Mouse (Mus musculus) gastrocnemius, postnatal 36 days (tissue): ENCODE measurements around the gene Acsm5. TPM values are rescaled to one million over a fixed set of nuclear protein-coding genes. Genes with fewer than 3 reads are reported as not detected.
"Not testable (repeated sequence)": the region's sequence is repeated elsewhere in the genome, so short reads cannot be mapped to it uniquely, and the experiment has no call there.

Source experiments
- DNase-seq, 2 experiments: peaks; one replicate each; pipeline ENCODE4 v3.0.0; 2022
- intact Hi-C: fragments of 180-260 bp; cut with DNase I; formaldehyde crosslinking; loops from one replicate; pipeline ENCODE4 v1.15.1; 2025
- total RNA-seq, 2 experiments: library from RNA; stranded (reverse); gene quantifications; 2 replicates each; pipeline ENCODE4 v1.2.3; 2021

Acsm5 gene
- total RNA-seq, 2 experiments from 2014 or later = 0.15 to 0.20 TPM

DNA sequence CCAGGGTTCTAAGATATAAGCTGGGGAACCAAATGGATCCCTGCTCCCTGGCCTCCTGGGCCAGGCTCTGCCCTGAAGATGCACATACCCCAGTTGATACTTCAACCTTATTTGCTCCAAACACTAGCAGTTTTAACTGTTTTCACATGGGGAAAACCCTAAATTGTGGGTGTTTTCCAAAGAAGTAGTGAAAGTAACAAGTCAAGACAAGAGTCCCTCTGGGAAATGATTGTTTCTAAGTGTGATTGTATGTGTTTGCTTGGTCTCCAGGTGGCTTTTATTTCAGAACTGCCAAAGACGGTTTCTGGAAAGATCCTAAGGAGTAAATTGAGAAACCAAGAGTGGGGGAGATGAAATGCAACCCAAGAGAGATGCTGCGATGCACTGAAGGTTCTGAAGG, 23.2 kb downstream of the Acsm5 start:
- intact Hi-C loops = no loop called here
- no peak for DNase-seq

DNA sequence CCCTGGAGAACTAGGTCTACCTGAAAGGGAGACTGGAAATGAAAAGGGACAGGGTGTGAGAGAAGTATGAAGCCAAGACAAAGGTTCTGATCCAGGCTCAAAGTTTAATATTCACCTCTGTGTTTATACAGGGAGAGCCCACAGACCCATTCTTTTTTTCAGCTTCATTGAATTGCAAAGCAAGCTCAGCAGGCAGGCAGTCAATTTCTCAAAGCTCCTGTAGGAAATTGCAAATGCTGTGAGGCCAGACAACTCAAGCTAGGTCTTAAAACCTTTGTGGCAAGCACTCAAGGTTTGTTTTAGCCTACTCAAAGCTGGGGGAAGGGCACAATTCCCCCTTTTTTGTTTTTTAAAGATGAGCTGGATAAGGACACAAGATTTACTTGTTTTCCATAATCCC, 26.3 kb downstream of the Acsm5 start:
- DNase-seq = no peak
- intact Hi-C loops = no loop called here

DNA sequence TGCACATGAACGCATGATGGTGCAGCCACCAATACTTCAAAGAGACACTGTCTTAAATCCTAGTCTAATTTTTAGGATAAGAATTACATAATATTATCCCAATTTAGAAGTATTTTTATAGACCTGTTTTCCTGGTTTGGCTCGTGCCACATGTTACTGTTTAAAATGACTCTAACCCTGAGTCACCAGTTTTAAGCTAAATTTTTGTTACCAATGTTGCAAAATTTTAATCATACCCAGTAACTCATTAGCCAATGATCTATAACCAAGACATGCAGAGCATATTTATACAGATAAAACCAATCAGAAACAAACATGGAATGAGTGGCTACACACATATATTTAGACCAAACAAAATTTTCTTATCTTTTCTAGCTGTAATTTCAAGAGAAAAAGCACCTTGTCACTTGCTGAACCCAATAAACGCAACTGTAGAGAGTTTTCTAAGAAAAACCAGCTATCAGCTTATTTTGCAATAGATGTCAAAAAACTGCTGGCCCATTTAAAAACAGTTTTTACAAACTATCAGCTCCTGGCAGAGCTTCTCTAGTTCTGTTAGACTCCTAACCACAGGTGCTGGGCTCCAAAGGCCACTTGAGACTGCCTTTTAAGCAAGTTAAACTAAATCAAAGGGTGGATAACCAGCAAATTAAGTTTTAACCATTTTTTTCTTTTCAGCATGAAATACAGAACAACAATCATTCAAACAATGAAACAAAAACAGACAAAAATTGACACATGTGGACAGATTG, 31.4 kb downstream of the Acsm5 start:
- DNase-seq = no peak
- intact Hi-C loops = no loop called here

DNA sequence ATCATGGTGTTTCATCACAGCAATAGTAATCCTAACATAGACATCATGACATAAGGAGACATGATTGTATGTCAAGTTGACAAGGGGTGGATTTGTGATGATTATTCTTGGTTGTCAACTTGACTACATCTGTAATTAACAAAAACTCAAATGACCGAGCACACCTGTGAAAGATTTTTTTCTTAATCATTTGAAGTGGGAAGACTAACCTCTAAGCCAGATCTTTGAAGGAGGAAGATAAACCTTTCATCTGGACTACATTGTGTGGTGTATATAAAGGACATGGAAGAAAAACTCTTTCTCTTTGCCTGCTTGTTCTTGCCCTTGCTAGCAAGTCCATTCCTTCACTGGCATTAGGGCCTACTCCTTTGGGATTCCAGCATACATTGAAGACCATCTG, 34.8 kb downstream of the Acsm5 start, which contains the start of gene Acsm2:
Acsm2 (plus strand) TSS at position 301 of the 400 bp plus-strand sequence.
- intact Hi-C loops = no loop called here
- no peak for DNase-seq

DNA sequence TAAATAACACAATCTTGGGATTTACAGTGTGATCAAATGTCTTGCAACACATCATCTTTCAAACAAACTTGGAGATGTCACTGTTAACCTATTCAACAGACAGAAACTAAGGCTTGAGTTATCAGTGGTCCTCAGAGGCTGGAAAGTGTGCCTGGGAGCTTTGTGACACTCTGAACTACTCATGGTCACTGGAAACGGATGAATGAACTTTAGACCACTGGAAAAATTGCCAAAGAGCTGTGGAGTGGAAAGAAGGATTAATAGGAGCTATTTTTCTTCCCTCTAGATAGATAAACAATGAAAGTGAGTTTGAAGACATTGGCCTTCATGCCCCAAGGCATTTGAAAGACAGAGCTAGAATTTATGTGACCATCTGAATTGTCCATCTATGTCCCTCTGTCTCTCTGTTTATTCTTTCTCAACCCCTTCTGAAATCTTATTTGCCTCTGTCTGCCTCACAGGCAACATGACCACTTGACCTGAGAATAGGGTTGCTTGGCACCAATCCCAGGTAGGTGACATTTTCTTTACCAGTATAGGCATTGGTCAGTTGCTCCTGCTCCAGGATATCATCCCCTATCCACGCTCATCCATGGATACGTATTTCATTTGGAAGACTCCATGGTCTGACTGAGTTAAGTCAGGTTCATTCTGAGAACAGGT, 40.7 kb downstream of the Acsm5 start:
- no peak for DNase-seq
- intact Hi-C loops = no loop called here

DNA sequence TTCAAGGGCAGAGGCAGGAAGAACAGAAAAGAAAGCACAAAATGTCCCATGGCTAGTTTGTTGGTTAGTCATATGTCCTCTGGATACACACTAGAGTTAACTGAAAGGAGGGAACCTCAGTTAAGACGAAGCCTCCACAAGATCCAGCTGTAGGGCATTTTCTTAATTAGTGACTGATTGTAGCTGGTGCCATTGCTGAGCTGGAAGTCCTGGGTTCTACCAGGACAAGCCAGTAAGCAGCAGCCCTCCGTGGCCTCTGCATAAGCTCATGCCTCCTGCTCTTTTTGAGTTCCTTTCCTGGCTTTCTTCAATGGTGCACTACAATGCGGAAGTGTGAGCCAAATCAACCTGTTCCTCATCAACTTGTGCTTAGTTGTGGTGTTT, 41.2 kb downstream of the Acsm5 start:
- DNase-seq = no peak
- intact Hi-C loops = no loop called here

DNA sequence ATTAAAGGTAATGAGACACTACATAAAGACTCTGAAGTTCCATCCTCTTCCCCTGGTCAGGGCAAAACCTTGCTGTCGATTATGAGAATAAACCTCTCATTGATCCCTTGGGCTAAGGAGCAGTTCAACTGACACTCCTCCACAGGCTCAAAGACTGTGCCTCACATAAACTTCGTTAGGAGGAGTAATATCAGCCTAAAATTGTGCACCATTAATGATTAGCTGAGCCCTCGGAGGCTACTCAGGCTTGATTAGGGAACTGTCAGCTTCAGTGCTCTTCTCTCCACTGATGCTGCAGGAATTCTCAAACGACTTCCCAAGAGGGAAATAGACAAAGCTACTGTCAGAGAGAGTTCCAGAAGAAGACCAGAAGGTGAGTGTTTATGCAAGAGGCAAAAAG, 42.2 kb downstream of the Acsm5 start:
- intact Hi-C loops = no loop called here
- no peak for DNase-seq

DNA sequence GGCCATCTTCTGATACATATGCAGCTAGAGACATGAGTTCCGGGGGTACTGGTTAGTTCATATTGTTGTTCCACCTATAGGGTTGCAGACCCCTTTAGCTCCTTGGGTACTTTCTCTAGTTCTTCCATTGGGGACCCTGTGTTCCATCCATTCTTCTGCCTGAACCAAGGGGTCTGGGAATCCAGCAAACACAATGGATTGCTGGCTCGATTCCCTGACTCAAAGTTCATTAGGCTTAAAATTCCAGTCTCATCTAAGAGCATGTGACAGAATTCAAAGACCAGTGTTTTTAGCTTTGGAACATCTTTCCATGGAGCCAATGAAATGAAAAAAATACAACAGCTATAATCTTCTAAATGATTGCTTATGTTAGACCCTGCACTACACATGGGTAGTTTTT, 43.2 kb downstream of the Acsm5 start:
- DNase-seq, intact Hi-C loops: not testable (repeated sequence)

DNA sequence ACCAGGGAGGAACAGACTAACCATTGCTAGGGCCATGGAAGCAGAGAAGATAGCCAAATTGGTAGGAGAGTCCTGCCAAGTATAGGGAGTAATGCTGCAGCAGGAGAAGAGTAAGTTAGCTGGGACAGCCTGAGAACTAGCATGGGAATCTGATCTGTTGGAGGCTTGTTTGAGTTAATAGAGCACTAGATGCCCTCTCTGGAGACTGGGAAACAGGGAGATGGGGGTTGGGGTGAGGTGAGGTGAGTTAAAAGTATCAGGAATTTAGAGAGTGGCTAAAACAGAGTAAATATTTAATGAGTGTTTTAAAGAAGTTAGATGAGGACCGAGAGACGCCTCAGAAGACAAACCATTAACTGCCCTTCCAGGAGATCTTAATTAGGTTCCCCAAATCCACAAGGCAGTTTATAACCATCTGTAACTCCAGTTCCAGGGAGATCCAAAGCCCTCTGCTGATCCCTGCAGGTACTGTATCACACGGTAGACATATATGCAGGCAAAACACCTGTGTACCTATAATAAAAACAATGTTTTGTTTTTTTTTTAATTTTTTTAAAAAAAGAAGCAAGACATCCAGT, 75.4 kb downstream of the Acsm5 start:
- no peak for DNase-seq
- intact Hi-C loops = no loop called here

Other genes with a start within 250 kb of the Acsm5 start
- gene Gp2, start 60.2 kb upstream of the Acsm5 start, total RNA-seq = not detected
- not detected for gene Umod, start 40.2 kb upstream of the Acsm5 start, total RNA-seq
- gene Pdilt, start 4.0 kb downstream of the Acsm5 start, total RNA-seq = not detected
- not detected for gene Acsm2, start 34.9 kb downstream of the Acsm5 start, total RNA-seq
- not detected for gene Acsm1, start 87.6 kb downstream of the Acsm5 start, total RNA-seq
- gene Acsm4, start 170.6 kb downstream of the Acsm5 start, total RNA-seq = not detected
- 10 to 100 TPM; 11.4 to 15.9 TPM for gene Thumpd1, start 201.3 kb downstream of the Acsm5 start, total RNA-seq
- under 1 TPM; 0.25 to 0.54 TPM for gene Acsm3, start 241.5 kb downstream of the Acsm5 start, total RNA-seq